In genomic region chr9:40757105-40757626, GRCm38 (mm10) we compare ENCODE assay signal across 8 mouse cellular contexts. TPM values are rescaled to one million over a fixed set of nuclear protein-coding genes. Genes with fewer than 3 reads are reported as not detected.
DNase-seq lines count a peak whose midpoint lies in the region; ATAC-seq lines count a peak whose summit lies in the region.

No protein-coding gene starts in this region.

- H3K4me3 ChIP-seq in forebrain, embryonic 13.5 days, result peak overlapping the region; percentile 29
- peak overlapping the region; percentile 6 for H3K4me3 ChIP-seq in hindbrain, embryonic 11.5 days (ENCODE audit: low read depth, low read length)

- no peaks in the 10 kb centered on the region for H3K36me3 ChIP-seq in forebrain, embryonic 13.5 days (ENCODE audit: poor library complexity, severe bottlenecking)
- no peaks in the 10 kb centered on the region for H3K36me3 ChIP-seq in hindbrain, embryonic 11.5 days (ENCODE audit: control insufficient read depth, insufficient read depth, low read length)

- ATAC-seq in forebrain, embryonic 13.5 days, result peak; percentile 82
- peak; percentile 87 for ATAC-seq in hindbrain, embryonic 11.5 days (ENCODE audit: low FRiP score)
- no peak for ATAC-seq in erythroid progenitor cell, adult 5-6 weeks (replicated peaks; ENCODE audit: low FRiP score, poor library complexity, severe bottlenecking)

- peak overlapping the region; percentile 52 for H3K4me2 ChIP-seq in forebrain, embryonic 13.5 days
- H3K4me2 ChIP-seq in hindbrain, embryonic 11.5 days (replicated peaks; ENCODE audit: low read depth, low read length), result peak overlapping the region; percentile 43

- peak; percentile 60 for DNase-seq in ES-CJ7 (ENCODE audit: low read depth, low spot score)
- DNase-seq in brain, embryonic 18.5 days (ENCODE audit: low read depth, low spot score), result peak; percentile 43
- peak; percentile 73 for DNase-seq in hindbrain, embryonic 11.5 days (ENCODE audit: low spot score)
- peak; percentile 24 to 30 for DNase-seq in layer of hippocampus, postnatal 25 days (ENCODE audit: extremely low spot score in 1 of 2, low spot score in 1 of 2)
- DNase-seq in lung, postnatal 14 days, result peak; percentile 59
- peak; percentile 77 for DNase-seq in retina, embryonic 14.5 days (ENCODE audit: low spot score)

- H3K27ac ChIP-seq in forebrain, embryonic 13.5 days, result peak overlapping the region; percentile 84
- H3K27ac ChIP-seq in hindbrain, embryonic 11.5 days (ENCODE audit: low read depth, low read length), result peak overlapping the region; percentile 25

- peaks cover 19% of the 10 kb centered on the region for H3K4me1 ChIP-seq in forebrain, embryonic 13.5 days
- H3K4me1 ChIP-seq in hindbrain, embryonic 11.5 days (replicated peaks; ENCODE audit: control insufficient read depth, insufficient read depth, low read length), result peaks cover 2% of the 10 kb centered on the region

- peak overlapping the region; percentile 37; the same call in 1 of the 2 replicates for H3K9ac ChIP-seq in forebrain, embryonic 13.5 days
- peak overlapping the region; percentile 19; the same call in 1 of the 2 replicates for H3K9ac ChIP-seq in hindbrain, embryonic 11.5 days (ENCODE audit: low read depth, low read length)

- H3K27me3 ChIP-seq in forebrain, embryonic 13.5 days, result no peaks in the 10 kb centered on the region
- H3K27me3 ChIP-seq in hindbrain, embryonic 11.5 days (ENCODE audit: control insufficient read depth, insufficient read depth, low read length), result no peaks in the 10 kb centered on the region

- 22% methylated on average over 12 of the region's 12 CpGs for WGBS in forebrain, embryonic 13.5 days
- WGBS in hindbrain, embryonic 11.5 days, result 23% methylated on average over 12 of the region's 12 CpGs

- H3K9me3 ChIP-seq in forebrain, embryonic 13.5 days (replicated peaks), result no peaks in the 10 kb centered on the region
- H3K9me3 ChIP-seq in hindbrain, embryonic 11.5 days (ENCODE audit: control insufficient read depth, low read length), result no peaks in the 10 kb centered on the region

RNA-seq across cellular contexts. Expression of gene Hspa8, which starts 43.6 kb away (rescaled TPM):
- polyA plus RNA-seq in forebrain, embryonic 13.5 days (2015; fragmentation: Nextera tagmentation; extraction: Ambion mirVana), result 3,030 and 3,122 TPM in 2 replicates
- polyA plus RNA-seq in hindbrain, embryonic 11.5 days (2014; fragmentation: Nextera tagmentation; extraction: Ambion mirVana), result 3,718 and 3,764 TPM in 2 replicates
- 1,000 to 10,000 TPM; 2,114 to 2,470 TPM for total RNA-seq in layer of hippocampus, postnatal 25 days (2021)
- 753 and 884 TPM in 2 replicates for total RNA-seq in erythroid progenitor cell, adult 5-6 weeks (2015; ENCODE audit: low replicate concordance)
- 686 and 716 TPM in 2 replicates for total RNA-seq in erythroid progenitor cell, adult 5-6 weeks (2017; ENCODE audit: low replicate concordance)

Comparison
In these comparisons a context has a peak if more than half of its experiments do, and no peak if none do; other contexts are left out.
1. DNase-seq: peak in every context shown above with its lines; median percentile 77 in retina, embryonic 14.5 days; 73 in hindbrain, embryonic 11.5 days; 60 in ES-CJ7; 59 in lung, postnatal 14 days; 43 in brain, embryonic 18.5 days; 27 in layer of hippocampus, postnatal 25 days.